Mouse (Mus musculus): ENCODE data around the gene Slc2a2. TPM values are rescaled to one million over a fixed set of nuclear protein-coding genes. Genes with fewer than 3 reads are reported as not detected.

Gene Slc2a2
- polyA plus RNA-seq (2012; rRNA removed): 0.33 and 0.40 TPM in 2 replicates

GRCm38 (mm10) chr3:28697797-28698196 is at the start of gene Slc2a2:
Gene Slc2a2, plus strand, starts transcription at chr3:28697903.

Other genes with a start within 250 kb of the Slc2a2 start
- gene Eif5a2, start 83.4 kb downstream of the Slc2a2 start, polyA plus RNA-seq (2012; rRNA removed): 0.60 and 0.71 TPM in 2 replicates
- 1.6 and 2.0 TPM in 2 replicates for gene Rpl22l1, start 107.5 kb downstream of the Slc2a2 start, polyA plus RNA-seq (2012; rRNA removed)
- gene Gm1527, start 194.7 kb downstream of the Slc2a2 start, polyA plus RNA-seq (2012; rRNA removed): not detected in 2 replicates